Mouse (Mus musculus): Measurements from ENCODE around the gene Slc16a14. TPM values are rescaled to one million over a fixed set of nuclear protein-coding genes. Genes with fewer than 3 reads are reported as not detected.

Gene Slc16a14
- polyA plus RNA-seq, 1 experiment from 2014 or later: 0.31 TPM

GRCm38 (mm10) chr1:84925599-84925998, 9.3 kb downstream of the Slc16a14 start:
- H3K4me1 ChIP-seq (ENCODE audit: control insufficient read depth, insufficient read depth, low read length): no peaks in the 10 kb centered on the region
- H3K4me3 ChIP-seq (ENCODE audit: low read depth, low read length): no peak overlapping the region
- no peak overlapping the region for H3K9ac ChIP-seq (replicated peaks; ENCODE audit: low read length)
- no peaks in the 10 kb centered on the region for H3K36me3 ChIP-seq (replicated peaks; ENCODE audit: control insufficient read depth, insufficient read depth, low read depth, low read length)
- no peak for ATAC-seq (replicated peaks; ENCODE audit: insufficient number of reproducible peaks, low FRiP score, low TSS enrichment, low read depth)
- no peak overlapping the region for H3K27ac ChIP-seq (replicated peaks; ENCODE audit: low read depth, low read length)
- H3K9me3 ChIP-seq (replicated peaks; ENCODE audit: control insufficient read depth, low read length): no peaks in the 10 kb centered on the region
- H3K4me2 ChIP-seq (ENCODE audit: low read depth, low read length): no peak overlapping the region
- DNase-seq (ENCODE audit: low spot score): no peak
- H3K27me3 ChIP-seq (ENCODE audit: control insufficient read depth, insufficient read depth, low read length): no peaks in the 10 kb centered on the region
- WGBS: 85% methylated on average over 9 of the region's 9 CpGs

- Histone ChIP-seq H3K4me3 (ENCODE audit: low read depth, low read length) (no peak overlapping the region), H3K4me2 (ENCODE audit: low read depth, low read length) (no peak overlapping the region), H3K27me3 (ENCODE audit: control insufficient read depth, insufficient read depth, low read length) (no peaks in the 10 kb centered on the region), H3K36me3 (replicated peaks; ENCODE audit: control insufficient read depth, insufficient read depth, low read depth, low read length) (no peaks in the 10 kb centered on the region), H3K9ac (replicated peaks; ENCODE audit: low read length) (no peak overlapping the region), H3K9me3 (replicated peaks; ENCODE audit: control insufficient read depth, low read length) (no peaks in the 10 kb centered on the region), H3K4me1 (ENCODE audit: control insufficient read depth, insufficient read depth, low read length) (no peaks in the 10 kb centered on the region), H3K27ac (replicated peaks; ENCODE audit: low read depth, low read length) (no peak overlapping the region)
- no peak for ATAC-seq (replicated peaks; ENCODE audit: insufficient number of reproducible peaks, low FRiP score, low TSS enrichment, low read depth)
- WGBS: 77% methylated on average over 6 of the region's 6 CpGs
- DNase-seq (ENCODE audit: low spot score): no peak
Observed at GRCm38 (mm10) chr1:84924134-84924533, 10.8 kb downstream of the Slc16a14 start.

- H3K4me3 ChIP-seq (ENCODE audit: low read depth, low read length): no peak overlapping the region
- no peak overlapping the region for H3K9ac ChIP-seq (replicated peaks; ENCODE audit: low read length)
- no peaks in the 10 kb centered on the region for H3K36me3 ChIP-seq (replicated peaks; ENCODE audit: control insufficient read depth, insufficient read depth, low read depth, low read length)
- no peak overlapping the region for H3K27ac ChIP-seq (replicated peaks; ENCODE audit: low read depth, low read length)
- H3K4me1 ChIP-seq (ENCODE audit: control insufficient read depth, insufficient read depth, low read length): no peaks in the 10 kb centered on the region
- H3K4me2 ChIP-seq (ENCODE audit: low read depth, low read length): no peak overlapping the region
- 91% methylated on average over 2 of the region's 2 CpGs for WGBS
- ATAC-seq (replicated peaks; ENCODE audit: insufficient number of reproducible peaks, low FRiP score, low TSS enrichment, low read depth) (no peak), DNase-seq (ENCODE audit: low spot score) (no peak)
- no peaks in the 10 kb centered on the region for H3K9me3 ChIP-seq (replicated peaks; ENCODE audit: control insufficient read depth, low read length)
- no peaks in the 10 kb centered on the region for H3K27me3 ChIP-seq (ENCODE audit: control insufficient read depth, insufficient read depth, low read length)
Observed at GRCm38 (mm10) chr1:84923432-84923831, 11.5 kb downstream of the Slc16a14 start.

- H3K27ac ChIP-seq (replicated peaks; ENCODE audit: low read depth, low read length): no peak overlapping the region
- H3K27me3 ChIP-seq (ENCODE audit: control insufficient read depth, insufficient read depth, low read length): no peaks in the 10 kb centered on the region
- no peak for DNase-seq (ENCODE audit: low spot score)
- 85% methylated on average over 3 of the region's 3 CpGs for WGBS
- no peak for ATAC-seq (replicated peaks; ENCODE audit: insufficient number of reproducible peaks, low FRiP score, low TSS enrichment, low read depth)
- no peak overlapping the region for H3K4me3 ChIP-seq (ENCODE audit: low read depth, low read length)
- H3K4me1 ChIP-seq (ENCODE audit: control insufficient read depth, insufficient read depth, low read length): no peaks in the 10 kb centered on the region
- no peaks in the 10 kb centered on the region for H3K9me3 ChIP-seq (replicated peaks; ENCODE audit: control insufficient read depth, low read length)
- H3K4me2 ChIP-seq (ENCODE audit: low read depth, low read length): no peak overlapping the region
- no peaks in the 10 kb centered on the region for H3K36me3 ChIP-seq (replicated peaks; ENCODE audit: control insufficient read depth, insufficient read depth, low read depth, low read length)
- no peak overlapping the region for H3K9ac ChIP-seq (replicated peaks; ENCODE audit: low read length)
Observed at GRCm38 (mm10) chr1:84918865-84919264, 16.1 kb downstream of the Slc16a14 start.

GRCm38 (mm10) chr1:84915010-84915409, 19.9 kb downstream of the Slc16a14 start:
- Histone ChIP-seq H3K4me2 (ENCODE audit: low read depth, low read length) (no peak overlapping the region), H3K9me3 (replicated peaks; ENCODE audit: control insufficient read depth, low read length) (no peaks in the 10 kb centered on the region), H3K36me3 (replicated peaks; ENCODE audit: control insufficient read depth, insufficient read depth, low read depth, low read length) (no peaks in the 10 kb centered on the region), H3K9ac (replicated peaks; ENCODE audit: low read length) (no peak overlapping the region), H3K4me3 (ENCODE audit: low read depth, low read length) (no peak overlapping the region), H3K27ac (replicated peaks; ENCODE audit: low read depth, low read length) (no peak overlapping the region), H3K27me3 (ENCODE audit: control insufficient read depth, insufficient read depth, low read length) (no peaks in the 10 kb centered on the region), H3K4me1 (ENCODE audit: control insufficient read depth, insufficient read depth, low read length) (no peaks in the 10 kb centered on the region)
- DNase-seq (ENCODE audit: low spot score): no peak
- ATAC-seq (replicated peaks; ENCODE audit: insufficient number of reproducible peaks, low FRiP score, low TSS enrichment, low read depth): no peak
- WGBS: 83% methylated on average over 4 of the region's 4 CpGs

GRCm38 (mm10) chr1:84912571-84912970, 22.4 kb downstream of the Slc16a14 start:
- Histone ChIP-seq H3K9me3 (replicated peaks; ENCODE audit: control insufficient read depth, low read length) (no peaks in the 10 kb centered on the region), H3K4me3 (ENCODE audit: low read depth, low read length) (no peak overlapping the region), H3K4me2 (ENCODE audit: low read depth, low read length) (no peak overlapping the region), H3K27ac (replicated peaks; ENCODE audit: low read depth, low read length) (no peak overlapping the region), H3K27me3 (ENCODE audit: control insufficient read depth, insufficient read depth, low read length) (no peaks in the 10 kb centered on the region), H3K9ac (replicated peaks; ENCODE audit: low read length) (no peak overlapping the region), H3K36me3 (replicated peaks; ENCODE audit: control insufficient read depth, insufficient read depth, low read depth, low read length) (no peaks in the 10 kb centered on the region), H3K4me1 (ENCODE audit: control insufficient read depth, insufficient read depth, low read length) (no peaks in the 10 kb centered on the region)
- WGBS: 93% methylated on average over 11 of the region's 11 CpGs
- ATAC-seq (replicated peaks; ENCODE audit: insufficient number of reproducible peaks, low FRiP score, low TSS enrichment, low read depth) (no peak), DNase-seq (ENCODE audit: low spot score) (no peak)

GRCm38 (mm10) chr1:84910177-84910804, 24.6 kb downstream of the Slc16a14 start:
- H3K9me3 ChIP-seq (replicated peaks; ENCODE audit: control insufficient read depth, low read length): no peaks in the 10 kb centered on the region
- no peak for ATAC-seq (replicated peaks; ENCODE audit: insufficient number of reproducible peaks, low FRiP score, low TSS enrichment, low read depth)
- H3K27ac ChIP-seq (replicated peaks; ENCODE audit: low read depth, low read length): no peak overlapping the region
- no peak overlapping the region for H3K4me3 ChIP-seq (ENCODE audit: low read depth, low read length)
- peak; percentile 29 for DNase-seq (ENCODE audit: low spot score)
- no peaks in the 10 kb centered on the region for H3K36me3 ChIP-seq (replicated peaks; ENCODE audit: control insufficient read depth, insufficient read depth, low read depth, low read length)
- 60% methylated on average over 8 of the region's 8 CpGs for WGBS
- no peak overlapping the region for H3K9ac ChIP-seq (replicated peaks; ENCODE audit: low read length)
- H3K4me1 ChIP-seq (ENCODE audit: control insufficient read depth, insufficient read depth, low read length): no peaks in the 10 kb centered on the region
- H3K27me3 ChIP-seq (ENCODE audit: control insufficient read depth, insufficient read depth, low read length): no peaks in the 10 kb centered on the region
- H3K4me2 ChIP-seq (ENCODE audit: low read depth, low read length): no peak overlapping the region

- WGBS: 33% methylated on average over 2 of the region's 2 CpGs
- Histone ChIP-seq H3K4me3 (ENCODE audit: low read depth, low read length) (no peak overlapping the region), H3K9ac (replicated peaks; ENCODE audit: low read length) (no peak overlapping the region), H3K4me1 (ENCODE audit: control insufficient read depth, insufficient read depth, low read length) (no peaks in the 10 kb centered on the region), H3K27ac (replicated peaks; ENCODE audit: low read depth, low read length) (no peak overlapping the region), H3K4me2 (ENCODE audit: low read depth, low read length) (no peak overlapping the region), H3K27me3 (ENCODE audit: control insufficient read depth, insufficient read depth, low read length) (no peaks in the 10 kb centered on the region), H3K9me3 (replicated peaks; ENCODE audit: control insufficient read depth, low read length) (no peaks in the 10 kb centered on the region), H3K36me3 (replicated peaks; ENCODE audit: control insufficient read depth, insufficient read depth, low read depth, low read length) (no peaks in the 10 kb centered on the region)
- ATAC-seq (replicated peaks; ENCODE audit: insufficient number of reproducible peaks, low FRiP score, low TSS enrichment, low read depth) (no peak), DNase-seq (ENCODE audit: low spot score) (no peak)
Observed at GRCm38 (mm10) chr1:84904467-84904866, 30.5 kb downstream of the Slc16a14 start.

Measured in embryonic facial prominence, embryonic 11.5 days (tissue).